Mouse (Mus musculus) adrenal gland, adult 8-10 months (tissue): Measurements from ENCODE around the gene Slc25a25. TPM values are rescaled to one million over a fixed set of nuclear protein-coding genes. Genes with fewer than 3 reads are reported as not detected.
A peak's percentile ranks its signal among the peaks of the same experiment; 100 is the strongest.

ENCODE experiments used
- DNase-seq: peaks from one replicate; pipeline ENCODE4 v3.0.0; 2022
- total RNA-seq, 4 experiments: library from RNA; stranded (reverse); gene quantifications; 2 replicates each; pipeline ENCODE4 v1.2.4; 2022

Slc25a25 gene
- total RNA-seq, 4 experiments from 2014 or later = 17.9 to 79.8 (median 27.3) TPM

GRCm38 (mm10) chr2:32458300-32458699 is 7.1 kb upstream of the Slc25a25 start:
- DNase-seq = peak; percentile 80

DNA sequence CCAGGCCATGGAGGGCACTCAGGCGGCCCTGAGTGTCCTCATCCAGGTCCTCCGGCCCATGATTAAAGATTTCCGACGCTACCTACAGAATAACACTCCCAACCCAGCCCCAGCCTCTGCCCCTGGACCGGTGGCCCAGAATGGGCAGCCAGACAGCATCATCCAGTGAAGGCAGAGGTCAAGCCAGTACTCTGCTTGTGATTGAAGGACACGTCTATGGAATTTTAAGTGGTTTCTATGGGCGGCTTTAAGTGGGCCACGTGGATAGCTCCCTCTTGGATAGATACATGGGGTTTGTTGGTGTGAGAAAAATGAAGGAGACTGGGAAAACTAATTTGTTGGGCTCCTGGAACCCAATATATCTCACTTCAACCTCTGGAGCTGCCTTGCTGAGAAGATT is 3.9 kb upstream of the Slc25a25 start:
- DNase-seq = no peak

- DNase-seq = no peak
Measured at GRCm38 (mm10) chr2:32454633-32455032, 3.4 kb upstream of the Slc25a25 start.

GRCm38 (mm10) chr2:32453641-32454303 is 2.5 kb upstream of the Slc25a25 start:
- DNase-seq = no peak

GRCm38 (mm10) chr2:32452441-32452971 is 1.3 kb upstream of the Slc25a25 start:
- peak; percentile 66 for DNase-seq

- DNase-seq = peak; percentile 99
Measured at GRCm38 (mm10) chr2:32451870-32452372, 676 bp upstream of the Slc25a25 start.

DNA sequence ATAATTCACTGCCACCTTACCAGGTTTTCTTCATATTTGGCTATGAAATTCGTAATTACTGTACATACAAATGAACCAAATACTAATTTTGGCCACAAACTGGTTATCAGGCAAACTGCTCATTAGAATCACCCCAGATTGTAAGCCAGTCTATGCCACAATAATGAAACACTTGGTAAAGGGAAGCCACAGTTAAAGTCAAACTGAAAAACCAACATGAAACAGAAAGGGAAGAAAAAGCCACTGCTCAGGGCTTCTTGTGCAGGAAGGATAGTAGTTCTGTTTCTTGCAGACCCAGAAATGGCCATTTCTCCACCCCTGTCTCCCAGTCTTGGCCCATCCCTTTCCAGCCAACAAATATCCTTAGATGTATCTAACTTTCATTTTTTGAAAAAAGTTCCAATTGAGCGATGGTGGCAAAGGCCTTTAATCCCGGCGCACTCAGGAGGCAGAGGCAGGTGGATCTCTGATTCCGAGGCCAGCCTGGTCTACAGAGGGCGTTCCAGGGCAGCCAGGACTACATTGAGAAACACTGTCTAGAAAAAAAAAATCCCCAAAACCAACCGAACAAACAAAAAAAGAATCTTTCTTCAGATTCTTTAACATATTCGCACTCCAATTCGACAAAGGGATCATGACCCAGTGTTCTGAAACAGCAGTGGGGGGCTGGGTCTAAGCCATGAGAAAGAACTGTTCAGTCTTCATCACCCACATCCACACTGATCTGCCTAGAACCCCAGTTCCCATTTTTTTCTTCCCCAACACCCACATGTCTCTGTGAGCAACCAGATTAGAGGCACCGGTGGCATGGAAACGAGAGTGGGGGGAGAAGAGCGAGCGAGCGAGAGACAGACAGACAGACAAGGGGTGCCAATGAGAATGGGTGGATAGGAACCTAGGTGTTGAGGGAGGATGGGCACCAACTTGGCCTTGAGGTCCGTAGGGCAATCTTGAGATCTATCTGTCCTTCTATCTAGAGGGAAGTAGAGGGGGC is 1.2 kb downstream of the Slc25a25 start, which contains the start of gene Naif1:
Gene Naif1 (plus strand): TSS at position 697 of the 994 bp plus-strand sequence.
- no peak for DNase-seq

GRCm38 (mm10) chr2:32448480-32448879 is 2.8 kb downstream of the Slc25a25 start:
- no peak for DNase-seq

GRCm38 (mm10) chr2:32447264-32447936 is 3.8 kb downstream of the Slc25a25 start:
- DNase-seq = no peak

- no peak for DNase-seq
Measured at GRCm38 (mm10) chr2:32445535-32445934, 5.7 kb downstream of the Slc25a25 start.

DNA sequence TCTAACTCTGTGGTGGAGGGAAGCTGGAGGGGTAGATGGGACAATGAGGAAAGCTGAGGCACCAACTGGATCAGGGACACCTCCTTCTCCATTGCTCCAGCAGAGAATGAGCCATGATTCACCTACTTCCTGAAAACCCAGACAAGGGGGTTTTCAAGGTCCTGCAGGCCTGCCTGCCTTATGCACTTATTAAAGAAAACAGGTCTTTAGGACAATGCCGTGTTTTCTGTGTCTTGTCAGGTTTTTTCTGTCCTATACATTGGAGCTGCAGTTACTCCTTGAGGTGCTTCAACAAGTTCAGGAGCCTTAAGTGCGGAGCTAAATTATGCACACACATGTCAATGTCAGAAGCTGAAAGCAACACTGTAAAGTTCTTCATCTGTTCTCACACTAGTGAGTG is 9.7 kb downstream of the Slc25a25 start:
- no peak for DNase-seq

GRCm38 (mm10) chr2:32440632-32441031 is 10.6 kb downstream of the Slc25a25 start:
- DNase-seq = no peak

DNA sequence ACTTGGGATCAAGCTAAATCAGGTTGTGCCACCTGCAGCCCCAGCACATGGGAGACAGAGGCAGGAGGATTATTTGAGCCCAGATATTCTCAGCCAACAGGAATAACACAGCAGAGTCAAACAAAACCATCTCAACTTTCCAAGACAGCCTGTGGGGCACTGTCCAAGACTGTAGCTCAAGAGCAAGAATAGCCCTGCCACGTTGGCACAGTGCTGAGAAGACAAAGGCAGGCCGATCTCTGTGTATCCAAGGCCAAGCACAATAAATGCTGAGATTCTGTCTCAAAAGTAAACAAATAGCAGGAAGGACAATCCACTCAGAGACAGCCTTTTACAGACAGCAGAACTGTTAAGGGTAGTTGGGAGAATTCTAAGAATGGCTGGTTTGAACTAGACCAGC is 11.1 kb downstream of the Slc25a25 start:
- no peak for DNase-seq

- DNase-seq = no peak
Measured at GRCm38 (mm10) chr2:32439177-32439576, 12.1 kb downstream of the Slc25a25 start.

GRCm38 (mm10) chr2:32438733-32439132 is 12.5 kb downstream of the Slc25a25 start:
- no peak for DNase-seq

DNA sequence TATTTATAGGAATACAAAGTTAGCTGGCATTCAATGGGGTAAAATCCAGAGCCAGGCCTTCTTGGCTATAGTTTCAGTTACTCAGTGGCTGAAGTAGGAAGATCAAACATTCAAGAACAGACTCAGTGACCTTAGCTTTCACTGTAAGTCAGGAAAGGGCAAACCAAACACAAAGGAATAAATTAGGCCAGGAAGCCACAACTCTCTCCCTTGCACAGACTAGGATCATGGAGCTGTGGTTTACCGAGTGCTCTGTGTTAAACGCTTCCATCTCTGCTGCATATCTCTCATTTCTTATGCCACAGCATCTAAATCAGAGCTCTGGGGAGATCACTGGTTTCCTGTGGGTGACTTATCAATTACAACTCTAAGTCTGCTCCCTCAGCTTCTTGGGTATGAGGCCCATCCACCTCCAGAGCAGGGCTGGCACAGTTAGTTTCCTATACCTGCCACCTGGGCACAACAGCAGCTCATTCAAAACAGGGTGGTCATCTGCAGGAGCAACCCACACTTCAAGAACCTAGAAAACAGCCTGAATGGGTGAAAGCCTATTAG is 13.6 kb downstream of the Slc25a25 start:
- no peak for DNase-seq

GRCm38 (mm10) chr2:32436686-32437372 is 14.4 kb downstream of the Slc25a25 start:
- no peak for DNase-seq

DNA sequence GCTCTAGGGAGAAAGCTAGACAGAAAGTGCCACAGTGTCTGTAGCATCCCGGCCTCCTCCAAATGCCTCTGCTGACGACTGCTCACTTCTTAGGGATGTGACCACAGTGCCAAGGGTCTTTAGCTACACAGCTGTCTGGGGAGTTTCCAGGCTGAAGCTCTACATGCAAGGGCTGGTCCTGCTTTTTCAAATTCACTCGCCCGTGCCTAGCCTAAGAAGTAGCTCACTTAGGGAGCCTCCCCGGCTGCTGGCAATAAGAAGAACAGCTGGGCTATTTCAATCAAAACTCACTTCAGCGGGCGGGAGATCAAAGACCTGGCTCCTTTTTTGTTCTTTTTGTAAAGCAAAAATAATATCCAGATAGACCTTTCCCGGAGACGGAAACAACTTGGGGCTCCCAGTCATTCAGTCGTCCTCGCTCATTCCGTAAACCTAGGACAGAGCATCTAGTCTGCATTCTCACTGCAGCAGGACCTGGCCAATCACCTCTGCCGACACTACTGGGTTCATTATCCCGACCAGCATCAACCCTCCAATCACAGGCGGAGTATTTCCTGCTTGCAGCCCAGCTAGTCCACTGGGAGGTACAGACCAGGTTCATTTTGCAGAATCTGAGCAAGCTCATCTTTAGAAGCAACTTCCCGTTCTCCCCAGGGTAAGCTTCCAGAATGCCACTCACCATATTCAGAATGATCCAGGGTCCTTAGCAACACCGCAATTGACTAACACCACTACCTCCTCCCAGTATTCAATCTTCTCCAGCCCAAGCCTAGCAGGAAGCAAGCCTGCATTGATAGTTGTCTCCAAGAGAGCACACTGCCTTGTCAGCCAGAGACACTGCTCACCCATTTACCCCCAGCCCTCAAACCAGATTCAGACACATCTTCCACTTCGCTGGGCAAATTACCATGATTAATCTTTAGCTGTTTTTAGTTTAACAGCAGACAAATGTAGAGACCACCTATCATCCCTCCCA is 20.3 kb downstream of the Slc25a25 start:
- DNase-seq = peak; percentile 62

DNA sequence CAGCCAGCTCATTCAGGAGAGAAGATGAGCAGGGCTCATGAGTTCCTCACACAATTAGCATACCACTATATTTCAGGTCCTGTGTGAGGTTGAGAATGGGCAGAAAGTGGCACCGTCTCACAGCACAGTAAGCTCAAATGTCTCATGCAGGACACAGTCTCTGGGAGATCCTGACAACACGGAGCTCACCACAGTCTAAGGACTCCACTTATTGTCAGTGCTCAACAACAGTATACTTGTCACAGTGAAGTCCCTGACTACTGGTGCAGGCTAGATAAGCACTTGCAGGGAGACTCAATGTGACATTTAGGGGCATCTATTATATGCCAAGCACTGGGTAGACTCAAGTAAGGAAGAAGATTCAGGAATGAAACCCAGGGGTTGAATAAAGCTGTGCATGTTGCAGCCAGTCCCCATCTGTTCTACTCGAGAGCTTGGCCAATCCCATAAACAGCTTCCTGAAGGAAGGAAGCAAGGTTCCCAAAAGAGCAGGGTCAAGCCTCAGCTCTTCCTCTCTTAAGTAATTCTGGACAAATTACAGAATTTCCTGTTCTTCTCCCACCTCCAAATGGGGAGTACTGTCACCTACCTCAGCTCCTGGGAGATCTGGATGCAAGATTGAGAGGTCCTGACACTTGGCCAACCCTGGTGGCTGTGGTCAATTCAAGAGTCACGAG is 21.9 kb downstream of the Slc25a25 start:
- no peak for DNase-seq
